Mouse (Mus musculus) embryo, embryonic 10.5 days (tissue): ENCODE measurements around the gene Wdr75.

ENCODE experiments used
- DNase-seq: peaks from one replicate; pipeline ENCODE4 v3.0.0-alpha.2; 2015; ENCODE audit warnings: low spot score

Wdr75 gene

GRCm38 (mm10) chr1:45837736-45838135 is 42.8 kb downstream of the Wdr75 start:
- DNase-seq, result no peak

GRCm38 (mm10) chr1:45838271-45838670 is 43.3 kb downstream of the Wdr75 start:
- DNase-seq, result no peak

GRCm38 (mm10) chr1:45845466-45845865 is 50.5 kb downstream of the Wdr75 start:
- DNase-seq, result no peak

DNA sequence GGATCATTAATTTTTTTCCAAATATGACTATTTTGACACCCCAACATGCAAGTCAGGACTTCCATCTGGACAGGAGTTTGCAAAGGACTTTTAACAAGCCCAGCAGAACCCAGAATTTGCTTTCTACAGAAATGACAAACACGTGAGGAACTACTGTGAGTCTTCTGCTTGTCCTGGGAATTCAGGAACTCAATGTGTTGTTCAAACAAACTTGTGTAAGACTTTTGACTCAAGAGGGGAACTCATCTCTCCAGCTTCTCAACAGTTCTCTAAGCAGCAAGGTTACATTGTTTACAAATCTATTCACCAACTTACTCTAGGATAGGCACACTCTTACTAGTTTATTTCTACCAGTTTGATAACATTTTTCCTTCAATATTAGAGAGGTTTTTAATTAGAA is 63.1 kb downstream of the Wdr75 start:
- no peak for DNase-seq

DNA sequence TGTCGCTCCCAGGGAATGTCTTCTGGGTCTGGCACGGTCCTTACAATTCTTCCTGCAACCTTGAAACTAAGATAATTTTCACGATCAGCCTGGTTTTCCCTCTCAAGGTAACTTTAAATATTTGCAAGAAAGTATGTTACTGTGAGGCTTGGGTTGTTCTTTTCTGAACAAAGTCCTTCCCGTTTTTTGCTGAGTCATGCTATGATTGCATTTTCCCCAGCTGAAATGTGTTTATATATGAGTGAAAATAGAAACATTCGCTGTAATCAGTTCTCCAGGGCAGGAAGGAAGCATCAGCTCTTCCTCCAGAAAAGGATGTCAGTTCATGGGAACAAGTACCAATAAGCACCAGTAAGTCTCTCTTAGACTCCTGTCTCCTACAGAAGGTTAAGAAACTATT is 65.4 kb downstream of the Wdr75 start:
- peak; percentile 14 for DNase-seq

GRCm38 (mm10) chr1:45861162-45861561 is 66.2 kb downstream of the Wdr75 start:
- DNase-seq, result no peak

DNA sequence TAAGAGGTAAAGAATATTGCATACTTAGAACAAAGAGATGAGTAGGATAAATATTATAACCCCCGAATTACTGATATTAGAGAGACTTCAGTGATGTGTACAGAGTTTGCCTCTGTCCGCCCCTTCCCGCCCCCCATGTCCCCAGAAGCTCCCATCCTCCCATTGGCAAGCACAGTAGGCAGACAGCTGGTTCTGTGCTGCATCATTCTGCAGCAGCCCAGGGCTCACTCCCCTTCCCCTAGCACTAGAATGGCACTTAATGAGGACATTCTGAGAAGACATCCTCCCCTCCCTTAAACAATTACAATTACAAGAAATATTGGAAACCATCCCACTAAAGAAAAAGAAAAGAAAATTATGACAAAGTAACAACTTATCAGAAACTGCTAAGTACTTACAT is 68.7 kb downstream of the Wdr75 start:
- no peak for DNase-seq

DNA sequence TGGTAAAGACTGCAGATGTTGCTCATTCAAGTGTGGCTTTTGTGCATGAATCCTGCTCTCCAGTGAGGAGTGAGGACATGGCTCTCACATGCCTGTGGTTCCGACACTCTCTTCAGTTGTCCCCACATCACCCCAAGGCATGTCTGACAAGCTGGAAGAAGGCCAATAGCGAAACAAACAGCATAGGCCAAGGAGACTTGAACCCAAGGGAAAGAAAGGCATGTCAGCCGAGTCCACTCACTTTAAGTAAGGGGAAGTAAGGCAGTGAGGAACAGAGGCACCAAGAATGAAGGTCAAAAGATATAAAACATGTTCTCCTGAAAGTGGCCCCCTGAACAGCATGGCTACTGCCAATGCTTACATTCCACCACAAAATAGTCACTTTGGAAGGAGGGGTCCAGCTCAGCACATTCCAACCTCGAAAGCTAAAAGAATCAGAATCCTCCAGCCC is 69.6 kb downstream of the Wdr75 start:
- peak; percentile 17 for DNase-seq

DNA sequence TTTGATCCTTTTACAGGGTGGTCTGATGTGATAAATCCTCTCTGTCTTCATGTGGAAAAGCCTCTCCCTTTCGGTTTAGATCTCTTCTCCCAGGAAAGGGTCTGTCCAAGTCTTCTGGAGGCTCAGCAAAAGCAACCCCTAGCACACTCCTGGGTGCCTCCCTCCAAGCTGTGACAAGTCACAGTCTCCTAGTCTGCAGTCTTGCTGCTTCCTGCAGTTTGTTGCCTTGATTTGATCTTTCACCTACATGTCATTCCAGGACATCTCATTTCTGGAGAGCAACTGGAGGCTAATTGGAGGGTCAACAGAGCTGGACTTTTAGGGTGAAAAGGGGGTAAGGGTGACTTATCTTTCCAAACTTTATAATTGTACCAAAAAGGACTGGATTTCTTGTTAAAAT is 70.3 kb downstream of the Wdr75 start:
- peak; percentile 24 for DNase-seq

DNA sequence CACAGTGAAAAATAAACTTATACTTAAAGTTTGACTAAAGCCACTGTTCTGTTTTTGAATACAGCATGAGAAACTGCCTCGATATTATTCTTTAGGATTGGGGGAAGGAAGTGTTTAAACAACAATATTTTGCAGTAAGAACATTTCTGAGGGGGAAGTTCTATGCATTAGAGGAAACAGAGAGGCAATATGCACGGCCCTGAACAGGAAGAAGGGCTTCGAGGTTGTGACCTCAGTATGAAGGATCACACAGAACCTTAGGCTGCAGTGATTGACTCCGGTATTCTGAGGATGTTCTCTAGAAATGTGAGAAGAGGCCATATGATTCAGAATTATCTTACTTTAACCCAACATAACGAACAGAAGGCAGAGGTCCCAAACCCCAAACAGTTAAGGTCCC is 70.8 kb downstream of the Wdr75 start:
- DNase-seq, result peak; percentile 21

DNA sequence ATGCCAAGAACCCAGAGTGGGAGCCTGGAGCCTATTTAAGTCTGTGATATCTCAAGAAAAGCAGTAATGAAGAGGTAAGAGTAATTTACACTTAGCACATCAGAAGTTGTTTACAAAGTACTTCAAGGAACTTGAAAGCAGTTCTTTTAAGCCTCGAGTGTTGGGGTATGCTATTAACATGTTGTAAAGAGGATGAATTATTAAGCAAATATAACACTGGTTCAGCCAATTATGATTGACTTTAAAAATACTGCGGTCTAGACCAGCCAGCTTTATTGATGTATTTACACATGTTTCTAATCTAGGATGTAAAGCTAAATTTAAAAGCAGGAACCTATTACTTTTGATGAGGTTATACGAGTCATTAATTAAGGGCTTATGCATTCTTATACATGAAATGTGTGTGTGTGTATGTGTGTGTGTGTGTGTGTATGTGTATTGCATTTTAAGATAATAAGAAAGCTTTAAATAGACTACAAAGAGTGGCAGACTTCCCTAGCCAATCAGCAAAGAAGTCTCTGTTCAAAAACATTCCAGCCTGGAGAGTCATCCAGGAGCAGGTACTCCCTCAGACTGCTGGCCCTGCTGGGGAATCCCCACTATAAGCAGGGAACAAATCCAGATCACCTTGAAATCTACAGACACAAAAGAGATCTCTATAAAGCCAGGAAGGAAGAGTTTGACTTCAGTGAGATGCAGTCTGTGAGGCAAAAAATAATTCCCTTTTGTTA is 71.5 kb downstream of the Wdr75 start:
- DNase-seq, result no peak

DNA sequence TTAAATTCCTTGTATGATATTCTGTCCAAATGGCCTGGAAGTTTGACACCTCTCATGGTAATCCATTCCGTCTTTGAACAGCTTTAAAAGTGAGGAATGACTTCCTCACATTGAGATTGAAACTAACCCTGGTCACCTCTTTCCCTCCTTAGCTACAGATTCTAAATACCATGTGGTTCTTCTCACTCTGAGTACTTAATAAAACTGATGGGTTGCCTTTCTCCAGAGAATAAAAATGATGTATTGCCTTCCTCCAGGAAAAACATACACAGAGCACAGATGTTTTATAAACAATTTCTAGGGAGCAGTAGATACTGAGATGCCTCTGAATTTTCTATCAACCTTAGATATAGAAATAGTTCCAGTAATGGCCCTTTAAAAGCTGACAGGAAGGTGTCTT is 73.1 kb downstream of the Wdr75 start:
- no peak for DNase-seq

DNA sequence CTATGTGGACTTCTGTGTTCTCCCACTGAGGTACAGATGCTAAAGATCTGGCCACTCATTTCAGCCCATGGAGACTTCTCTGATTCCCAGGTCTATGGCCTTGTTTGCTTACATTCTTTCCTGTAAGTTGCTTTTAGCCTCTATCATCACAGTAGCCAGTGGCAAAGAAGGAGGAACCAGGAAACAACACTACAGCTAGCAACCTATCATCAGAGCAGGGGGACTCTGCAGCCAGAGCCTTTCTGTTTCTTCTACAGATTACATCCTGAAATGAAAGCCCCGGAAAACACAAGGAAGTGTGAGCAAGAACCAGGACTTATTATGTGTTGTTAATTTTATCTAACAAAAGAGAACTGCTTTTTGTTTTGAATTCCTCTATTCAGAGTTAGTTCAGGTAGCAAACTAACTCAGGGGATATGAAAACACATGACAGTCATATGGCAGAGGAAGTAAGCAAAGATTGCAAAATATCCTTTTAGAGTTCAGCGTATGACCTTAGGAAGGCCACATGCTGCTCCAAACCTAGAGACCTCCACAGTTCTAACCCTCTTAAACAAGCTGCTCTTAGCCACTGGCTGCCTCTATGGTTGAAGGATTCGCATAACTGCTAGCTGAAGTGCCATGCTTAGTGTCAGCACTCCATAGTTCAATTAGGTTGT is 73.6 kb downstream of the Wdr75 start:
- no peak for DNase-seq
